Mouse (Mus musculus): Measurements from ENCODE around the gene Sdhaf4. TPM values are rescaled to one million over a fixed set of nuclear protein-coding genes. Genes with fewer than 3 reads are reported as not detected.

The Sdhaf4 gene
- polyA plus RNA-seq, 1 experiment from 2014 or later = 72.1 TPM

DNA sequence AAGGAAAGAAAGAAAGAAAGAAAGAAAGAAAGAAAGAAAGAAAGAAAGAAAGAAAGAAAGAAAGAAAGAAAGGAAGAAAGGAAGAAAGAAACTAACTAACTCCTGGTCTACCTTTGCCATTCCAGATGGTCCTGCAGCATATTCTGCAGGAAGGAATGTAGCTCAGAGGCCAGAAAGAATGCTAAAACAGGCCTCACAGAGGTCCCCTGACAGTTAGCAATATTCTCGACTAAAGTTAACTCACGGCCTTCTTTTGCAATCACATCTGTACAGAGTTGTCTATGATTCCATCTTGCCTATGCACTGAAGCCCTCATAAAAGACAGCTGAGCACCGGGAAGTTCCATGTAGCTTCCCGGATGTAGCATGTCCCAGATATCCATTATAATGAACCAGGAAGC is 49.9 kb downstream of the Sdhaf4 start:
- Histone ChIP-seq H3K4me3 (ENCODE audit: low read depth, low read length) (no peak overlapping the region), H3K4me1 (ENCODE audit: insufficient read depth) (no peaks in the 10 kb centered on the region), H3K9me3 (ENCODE audit: low read depth, low read length) (no peaks in the 10 kb centered on the region), H3K27ac (ENCODE audit: low read depth) (no peak overlapping the region), H3K27me3 (ENCODE audit: insufficient read depth, low read length) (no peaks in the 10 kb centered on the region), H3K36me3 (ENCODE audit: insufficient read depth) (no peaks in the 10 kb centered on the region), H3K9ac (no peak overlapping the region), H3K4me2 (no peak overlapping the region)
- DNase-seq (no peak), ATAC-seq (ENCODE audit: insufficient read depth) (no peak)
- 87% methylated on average over 4 of the region's 4 CpGs for WGBS
- TF ChIP-seq CTCF (IDR thresholded peaks at IDR 0.05; ENCODE audit: low read depth) = no peak

DNA sequence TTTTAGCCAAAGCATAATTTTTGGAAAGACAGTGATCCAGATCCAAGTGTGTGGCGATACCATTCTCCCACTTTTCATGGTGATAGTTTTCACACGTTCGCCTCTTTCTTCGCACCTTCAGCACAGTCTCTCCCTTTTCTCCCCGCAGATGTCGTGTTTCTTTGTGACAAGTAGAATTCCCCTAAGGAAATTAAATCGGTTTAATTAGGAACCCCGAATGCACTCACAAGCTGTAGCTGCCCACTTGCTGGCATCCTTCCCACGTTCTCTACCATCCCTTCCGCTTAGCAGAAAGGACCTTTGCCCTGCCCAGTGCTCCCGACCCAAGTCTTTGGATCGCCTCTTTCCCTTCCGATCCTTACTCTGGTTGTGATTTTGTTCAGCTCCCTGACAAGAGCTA is 51.5 kb downstream of the Sdhaf4 start:
- 80% methylated on average over 13 of the region's 13 CpGs for WGBS

GRCm38 (mm10) chr1:23948778-23949699 is 56.4 kb downstream of the Sdhaf4 start:
- TF ChIP-seq CTCF (IDR thresholded peaks at IDR 0.05; ENCODE audit: low read depth) = no peak
- H3K9ac ChIP-seq = no peak overlapping the region
- no peaks in the 10 kb centered on the region for H3K9me3 ChIP-seq (ENCODE audit: low read depth, low read length)
- H3K36me3 ChIP-seq (ENCODE audit: insufficient read depth) = no peaks in the 10 kb centered on the region
- no peak for ATAC-seq (ENCODE audit: insufficient read depth)
- DNase-seq = no peak
- H3K27ac ChIP-seq (ENCODE audit: low read depth) = no peak overlapping the region
- no peaks in the 10 kb centered on the region for H3K4me1 ChIP-seq (ENCODE audit: insufficient read depth)
- H3K4me2 ChIP-seq = no peak overlapping the region
- H3K4me3 ChIP-seq (ENCODE audit: low read depth, low read length) = no peak overlapping the region
- 69% methylated on average over 15 of the region's 15 CpGs for WGBS
- no peaks in the 10 kb centered on the region for H3K27me3 ChIP-seq (ENCODE audit: insufficient read depth, low read length)

More for the DNA sequence above, 51.5 kb downstream of the Sdhaf4 start:
- Histone ChIP-seq H3K4me3 (ENCODE audit: low read depth, low read length) (no peak overlapping the region), H3K9ac (no peak overlapping the region), H3K36me3 (ENCODE audit: insufficient read depth) (no peaks in the 10 kb centered on the region), H3K9me3 (ENCODE audit: low read depth, low read length) (no peaks in the 10 kb centered on the region), H3K27me3 (ENCODE audit: insufficient read depth, low read length) (no peaks in the 10 kb centered on the region), H3K4me1 (ENCODE audit: insufficient read depth) (no peaks in the 10 kb centered on the region), H3K27ac (ENCODE audit: low read depth) (no peak overlapping the region), H3K4me2 (no peak overlapping the region)
- ATAC-seq (ENCODE audit: insufficient read depth) (no peak), DNase-seq (no peak)
- no peak for TF ChIP-seq CTCF (IDR thresholded peaks at IDR 0.05; ENCODE audit: low read depth)

DNA sequence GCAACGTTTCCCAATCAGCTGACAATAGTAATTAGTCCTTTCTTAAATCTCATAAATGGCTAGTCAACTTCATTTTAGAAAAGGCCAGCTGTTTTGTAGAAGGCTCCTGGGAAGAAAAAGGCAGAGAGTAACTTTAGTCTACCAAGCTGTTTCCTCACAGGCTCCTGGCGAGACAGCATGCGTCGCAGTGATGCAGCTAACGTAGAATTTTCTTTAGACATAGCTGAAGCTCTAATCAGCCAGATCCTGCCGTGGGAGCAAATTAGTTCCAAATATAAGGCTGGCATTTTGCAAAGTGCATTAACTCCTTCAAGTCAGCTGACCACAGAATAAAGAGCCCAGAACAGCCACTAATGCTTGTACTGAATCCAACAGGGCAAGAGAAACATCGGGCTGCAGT is 57.2 kb downstream of the Sdhaf4 start:
- no peak for TF ChIP-seq CTCF (IDR thresholded peaks at IDR 0.05; ENCODE audit: low read depth)
- Histone ChIP-seq H3K9me3 (ENCODE audit: low read depth, low read length) (no peaks in the 10 kb centered on the region), H3K4me3 (ENCODE audit: low read depth, low read length) (no peak overlapping the region), H3K27ac (ENCODE audit: low read depth) (no peak overlapping the region), H3K27me3 (ENCODE audit: insufficient read depth, low read length) (no peaks in the 10 kb centered on the region), H3K36me3 (ENCODE audit: insufficient read depth) (no peaks in the 10 kb centered on the region), H3K4me1 (ENCODE audit: insufficient read depth) (no peaks in the 10 kb centered on the region), H3K9ac (no peak overlapping the region), H3K4me2 (no peak overlapping the region)
- no peak for DNase-seq
- WGBS = 63% methylated on average over 7 of the region's 7 CpGs
- no peak for ATAC-seq (ENCODE audit: insufficient read depth)

Other genes starting within 250 kb of the Sdhaf4 start
- 0.22 and 0.38 TPM in 2 replicates for gene B3gat2, start 243.9 kb downstream of the Sdhaf4 start, polyA plus RNA-seq (2014; fragmentation: Nextera tagmentation; extraction: Ambion mirVana)
- gene Smap1, start 83.3 kb downstream of the Sdhaf4 start, polyA plus RNA-seq (2014; fragmentation: Nextera tagmentation; extraction: Ambion mirVana) = 47.4 and 50.2 TPM in 2 replicates
- gene Fam135a, start 94.7 kb upstream of the Sdhaf4 start, polyA plus RNA-seq (2014; fragmentation: Nextera tagmentation; extraction: Ambion mirVana) = 31.4 and 34.3 TPM in 2 replicates
- gene Col9a1, start 172.0 kb upstream of the Sdhaf4 start, polyA plus RNA-seq (2014; fragmentation: Nextera tagmentation; extraction: Ambion mirVana) = 5.7 and 7.7 TPM in 2 replicates

Data from lung, embryonic 14.5 days (tissue).